Mouse (Mus musculus): Measurements from ENCODE around the gene Dexi.

Gene Dexi

DNA sequence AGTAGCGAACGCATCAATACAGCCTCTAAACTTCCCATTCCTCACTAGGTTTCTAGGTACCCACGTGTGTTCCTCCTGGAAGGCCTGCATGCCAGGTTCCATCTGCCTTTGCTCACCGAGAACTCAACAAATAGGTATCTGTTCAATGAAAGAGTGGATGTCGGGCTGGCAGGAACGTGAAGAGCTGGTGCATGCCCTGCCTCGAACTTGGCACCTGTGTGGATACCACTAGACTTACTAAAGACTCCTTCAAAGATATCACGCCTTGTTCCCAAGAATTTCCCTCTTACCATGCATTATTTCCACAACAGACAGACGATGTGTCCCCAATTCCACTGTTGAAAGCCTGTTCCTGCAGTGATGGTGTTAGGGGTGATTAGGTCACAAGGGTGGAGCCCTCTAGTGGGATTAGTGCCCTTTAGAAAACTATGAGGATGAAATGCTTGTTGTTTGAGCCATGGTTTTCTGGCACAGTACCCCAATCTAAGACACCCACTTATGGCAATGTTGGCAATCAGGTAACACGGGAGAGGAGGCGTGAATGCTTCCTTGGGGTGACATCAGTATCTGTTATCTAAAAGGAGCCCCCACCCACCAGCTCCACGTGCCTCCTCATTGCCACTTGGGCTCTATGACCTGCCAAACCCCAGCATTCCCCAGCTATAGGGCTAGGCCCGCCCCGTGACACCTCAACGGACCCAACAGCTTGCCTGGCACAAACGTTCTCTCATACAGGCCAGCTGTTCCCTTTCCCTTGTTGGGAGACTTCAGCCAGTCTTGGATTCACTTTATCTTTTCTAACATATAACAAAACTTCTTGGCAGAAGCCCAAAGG, 1.9 kb downstream of the Dexi start:
- peak; percentile 56 for DNase-seq (ENCODE audit: low read depth)

DNA sequence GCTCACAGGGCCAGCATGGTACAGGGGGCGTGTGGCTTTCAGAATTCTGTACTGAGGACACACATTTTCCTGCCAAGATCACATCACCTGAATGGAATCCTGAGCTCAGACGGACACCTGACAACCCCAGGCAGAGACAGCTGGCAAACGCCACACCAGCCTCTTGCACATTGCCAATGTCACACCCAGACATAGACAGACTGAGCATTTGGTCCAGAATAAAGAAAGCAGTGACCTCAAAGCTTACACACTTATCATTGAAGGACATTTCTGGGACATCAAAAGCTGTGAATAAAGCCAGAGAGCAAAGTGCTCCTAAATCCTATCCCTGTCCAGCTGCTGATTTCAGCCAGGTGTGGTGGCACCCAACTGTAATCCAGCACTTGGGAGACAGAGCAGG, 5.9 kb downstream of the Dexi start:
- no peak for DNase-seq (ENCODE audit: low read depth)

DNA sequence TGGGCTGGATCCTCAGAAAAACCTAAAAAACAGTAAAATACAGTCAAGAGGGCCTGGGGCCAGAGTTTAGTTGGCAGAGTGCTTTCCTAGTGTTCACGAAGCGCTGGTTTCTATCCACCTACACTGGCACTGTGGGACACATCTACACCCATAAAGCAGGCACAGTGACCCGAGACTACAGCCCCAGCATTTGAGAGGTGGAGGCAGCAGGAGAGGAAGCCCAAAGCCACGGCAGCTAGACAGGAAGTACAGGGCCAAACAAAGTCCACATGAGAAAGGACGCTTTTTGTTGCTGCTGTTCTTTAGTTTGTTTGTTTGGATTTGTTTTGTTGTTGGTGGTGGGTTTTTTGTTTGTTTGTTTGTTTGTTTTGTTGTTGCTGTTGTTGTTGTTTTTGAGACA, 6.5 kb downstream of the Dexi start:
- no peak for DNase-seq (ENCODE audit: low read depth)

- DNase-seq (ENCODE audit: low read depth), result no peak
Observed at GRCm38 (mm10) chr16:10534567-10534966, 8.3 kb downstream of the Dexi start.

- no peak for DNase-seq (ENCODE audit: low read depth)
Observed at GRCm38 (mm10) chr16:10533781-10534180, 9.1 kb downstream of the Dexi start.

DNA sequence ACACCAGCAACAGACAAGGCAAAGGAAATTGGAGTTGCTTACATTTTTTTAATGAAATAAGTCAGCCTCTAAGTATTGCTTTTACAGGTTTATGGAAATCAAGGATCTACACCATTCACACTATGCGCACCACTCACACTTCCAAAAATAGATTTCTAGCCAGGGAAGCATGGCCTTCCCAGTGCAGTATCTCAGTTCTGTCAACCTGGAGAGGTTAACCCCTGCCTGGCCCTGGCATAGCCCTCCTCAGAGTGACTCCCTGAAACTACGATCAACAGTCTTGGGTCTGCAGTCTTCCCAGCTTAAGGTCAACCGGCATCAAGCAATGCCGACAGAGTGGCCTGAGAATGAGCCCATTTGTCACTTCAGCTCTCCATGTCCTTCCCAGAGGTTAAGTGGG, 12.7 kb downstream of the Dexi start:
- no peak for DNase-seq (ENCODE audit: low read depth)

- no peak for DNase-seq (ENCODE audit: low read depth)
Observed at GRCm38 (mm10) chr16:10528382-10528781, 14.5 kb downstream of the Dexi start.

GRCm38 (mm10) chr16:10527046-10527644, 15.7 kb downstream of the Dexi start:
- DNase-seq (ENCODE audit: low read depth), result no peak

GRCm38 (mm10) chr16:10525610-10525980, 17.3 kb downstream of the Dexi start:
- DNase-seq (ENCODE audit: low read depth), result no peak

- peak; percentile 88 for DNase-seq (ENCODE audit: low read depth)
Observed at GRCm38 (mm10) chr16:10524866-10525609, 17.8 kb downstream of the Dexi start.

- DNase-seq (ENCODE audit: low read depth), result no peak
Observed at GRCm38 (mm10) chr16:10523650-10524049, 19.2 kb downstream of the Dexi start.

DNA sequence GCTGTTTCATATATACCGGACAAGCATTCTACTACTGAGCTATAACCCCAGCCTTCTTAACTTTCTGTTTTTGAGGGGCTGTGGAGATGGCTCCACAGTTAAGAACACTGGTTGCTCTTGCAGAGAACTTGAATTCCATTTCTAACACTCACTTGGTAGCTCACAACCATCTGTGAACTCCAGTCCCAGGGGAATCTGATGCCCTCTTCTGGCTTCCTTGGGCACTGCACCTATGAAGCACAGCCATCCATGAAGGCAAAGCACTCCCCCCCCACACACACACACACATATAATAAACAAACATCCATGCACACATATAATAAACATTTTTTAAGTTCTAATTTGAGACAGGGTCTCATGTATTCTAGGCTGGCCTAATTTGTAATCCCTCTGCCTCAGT, 20.0 kb downstream of the Dexi start:
- peak; percentile 77 for DNase-seq (ENCODE audit: low read depth)

DNA sequence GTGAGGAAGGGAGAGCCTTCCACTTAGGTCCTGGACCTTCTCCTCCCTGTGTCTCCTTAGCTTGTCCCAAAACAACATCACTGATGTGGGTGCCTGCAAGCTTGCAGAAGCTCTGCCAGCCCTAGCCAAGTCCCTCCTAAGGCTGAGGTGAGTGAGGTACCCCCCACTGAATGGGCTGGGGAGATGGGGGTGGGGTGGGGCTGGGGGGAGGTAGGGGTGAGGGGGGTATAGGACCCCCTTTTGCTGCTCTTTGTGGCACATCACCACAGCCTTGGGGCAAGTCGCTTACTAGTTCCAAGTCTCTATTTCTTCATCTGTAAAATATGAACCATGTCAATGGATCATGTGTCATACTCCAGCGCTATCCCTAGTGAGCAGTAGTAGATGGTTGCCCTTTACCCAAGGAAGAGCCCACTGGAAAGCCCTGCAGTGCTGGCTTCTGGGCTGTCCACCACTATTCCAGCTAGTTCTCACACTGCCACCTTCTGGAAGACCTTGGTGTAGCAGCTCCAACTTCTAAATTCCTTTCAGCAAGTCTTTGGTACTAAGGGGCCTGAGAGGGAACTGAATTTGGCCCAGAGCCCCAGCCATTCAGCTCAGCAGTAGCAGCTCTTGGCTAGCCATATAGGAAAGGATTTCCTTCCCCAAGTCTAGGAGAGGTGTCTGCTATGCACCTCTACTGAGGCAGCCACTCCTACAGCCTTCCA, 21.8 kb downstream of the Dexi start:
- peak; percentile 84 for DNase-seq (ENCODE audit: low read depth)

DNA sequence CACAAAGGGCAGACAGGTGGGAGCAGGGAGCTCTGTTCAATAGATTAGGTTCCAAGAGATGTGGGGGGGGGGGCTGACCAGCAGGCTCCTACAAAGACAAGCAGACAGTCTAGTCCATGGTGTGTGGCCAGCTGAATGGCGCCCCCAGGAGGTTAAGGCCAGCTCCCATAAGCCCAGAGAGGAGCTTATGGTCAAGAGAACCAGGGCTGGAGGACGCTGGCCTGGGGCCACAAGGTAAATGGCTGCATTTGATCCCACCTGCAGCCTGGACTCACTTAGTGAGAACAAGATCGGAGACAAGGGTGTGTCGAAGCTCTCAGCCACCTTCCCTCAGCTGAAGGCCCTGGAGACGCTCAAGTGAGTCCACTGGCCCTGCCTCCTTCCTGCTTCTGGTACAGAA, 24.8 kb downstream of the Dexi start:
- no peak for DNase-seq (ENCODE audit: low read depth)

GRCm38 (mm10) chr16:10515953-10516572, 26.8 kb downstream of the Dexi start:
- DNase-seq (ENCODE audit: low read depth), result no peak

DNA sequence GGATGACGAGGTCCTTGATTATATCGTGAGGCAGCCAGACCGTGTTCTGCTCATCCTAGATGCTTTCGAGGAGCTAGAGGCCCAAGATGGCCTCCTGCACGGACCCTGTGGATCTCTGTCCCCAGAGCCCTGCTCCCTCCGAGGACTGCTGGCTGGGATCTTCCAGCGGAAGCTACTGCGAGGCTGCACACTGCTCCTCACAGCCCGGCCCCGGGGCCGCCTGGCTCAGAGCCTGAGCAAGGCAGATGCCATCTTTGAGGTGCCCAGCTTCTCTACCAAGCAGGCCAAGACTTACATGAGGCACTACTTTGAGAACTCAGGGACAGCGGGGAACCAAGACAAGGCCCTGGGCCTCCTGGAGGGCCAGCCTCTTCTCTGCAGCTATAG, 31.7 kb downstream of the Dexi start:
- DNase-seq (ENCODE audit: low read depth), result no peak

DNA sequence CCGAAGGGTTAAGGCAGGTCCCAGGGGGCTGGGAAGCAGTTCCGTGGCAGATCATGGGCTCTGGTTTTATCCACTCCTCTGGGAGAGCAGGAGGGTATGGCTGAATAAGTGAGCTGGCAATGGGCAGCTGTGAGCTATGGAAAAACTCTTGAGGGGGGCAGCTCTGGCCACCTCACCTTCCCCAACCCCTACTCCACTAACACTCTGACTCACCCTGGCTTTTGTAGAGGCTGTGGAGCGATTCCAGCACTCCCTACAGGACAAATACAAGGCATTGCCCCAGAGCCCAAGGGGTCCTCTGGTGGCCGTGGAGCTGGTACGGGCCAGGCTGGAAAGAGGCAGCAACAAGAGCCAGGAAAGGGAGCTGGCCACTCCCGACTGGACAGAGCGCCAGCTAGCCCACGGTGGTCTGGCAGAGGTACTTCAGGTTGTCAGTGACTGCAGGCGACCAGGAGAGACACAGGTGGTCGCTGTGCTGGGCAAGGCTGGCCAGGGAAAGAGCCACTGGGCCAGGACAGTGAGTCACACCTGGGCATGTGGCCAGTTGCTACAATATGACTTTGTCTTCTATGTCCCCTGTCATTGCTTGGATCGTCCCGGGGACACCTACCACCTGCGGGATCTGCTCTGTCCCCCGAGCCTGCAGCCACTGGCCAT, 32.2 kb downstream of the Dexi start:
- no peak for DNase-seq (ENCODE audit: low read depth)

- no peak for DNase-seq (ENCODE audit: low read depth)
Observed at GRCm38 (mm10) chr16:10508691-10509090, 34.2 kb downstream of the Dexi start.

DNA sequence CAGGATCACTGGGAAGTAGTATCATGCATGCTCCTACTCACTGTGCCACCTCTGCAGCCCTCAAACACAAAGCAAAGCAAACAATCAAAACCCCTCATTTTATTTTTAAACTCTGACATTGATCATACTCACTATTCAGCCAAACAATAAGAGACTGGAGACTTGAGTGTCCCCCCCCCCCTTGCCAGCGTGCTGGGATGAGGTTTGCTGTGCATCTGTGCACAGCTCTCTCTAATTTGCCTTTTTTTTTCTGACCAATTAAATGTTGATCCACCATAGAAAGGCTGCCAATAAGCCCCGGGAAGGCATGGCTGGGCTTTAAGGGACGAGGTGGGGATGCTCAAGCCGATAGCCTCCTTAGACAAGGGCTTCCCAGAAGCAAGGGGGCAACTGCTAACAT, 35.4 kb downstream of the Dexi start:
- no peak for DNase-seq (ENCODE audit: low read depth)

DNA sequence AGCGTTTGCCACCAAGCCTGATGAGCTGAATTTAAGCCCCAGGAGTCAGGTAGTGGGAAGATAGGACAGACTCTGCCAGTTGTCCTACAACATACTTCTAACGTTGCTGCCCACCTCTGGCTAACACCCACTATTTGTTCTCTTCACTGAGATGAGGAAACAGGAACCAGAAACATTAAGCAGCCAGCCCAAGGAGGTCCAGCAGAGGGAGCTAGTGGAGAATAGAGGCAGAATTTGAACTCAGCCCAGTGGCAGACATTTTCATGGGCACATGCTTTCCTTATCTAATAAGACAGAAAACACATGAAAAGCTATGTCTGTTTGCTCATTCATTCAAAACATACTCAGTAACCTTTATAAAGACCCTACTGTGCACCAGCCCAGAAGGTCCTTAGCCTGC, 39.8 kb downstream of the Dexi start:
- DNase-seq (ENCODE audit: low read depth), result no peak

- peak; percentile 31 for DNase-seq (ENCODE audit: low read depth)
Observed at GRCm38 (mm10) chr16:10501865-10502264, 41.0 kb downstream of the Dexi start.

- no peak for DNase-seq (ENCODE audit: low read depth)
Observed at GRCm38 (mm10) chr16:10499122-10499521, 43.7 kb downstream of the Dexi start.
